Mouse (Mus musculus) gonadal fat pad, adult 2 months (tissue): ENCODE measurements around the gene Rbms3. TPM values are rescaled to one million over a fixed set of nuclear protein-coding genes. Genes with fewer than 3 reads are reported as not detected.

Experiments used
- DNase-seq: peaks from one replicate; pipeline ENCODE4 v3.0.0-alpha.2; 2012; ENCODE audit warnings: low read depth
- polyA plus RNA-seq: library from polyadenylated mRNA; depleted of rRNA; stranded (reverse); fragments of >200 nt; gene quantifications from 2 replicates; pipeline ENCODE4 v1.2.3, GENCODE M21; 2012

Gene Rbms3
- polyA plus RNA-seq, 1 experiment = 21.4 TPM

GRCm38 (mm10) chr9:117187116-117188034 is 442.3 kb downstream of the Rbms3 start:
- DNase-seq = no peak

- no peak for DNase-seq
Measured at GRCm38 (mm10) chr9:117180658-117181057, 449.1 kb downstream of the Rbms3 start.

- DNase-seq = no peak
Measured at GRCm38 (mm10) chr9:117178366-117178765, 451.3 kb downstream of the Rbms3 start.

GRCm38 (mm10) chr9:117172526-117172925 is 457.2 kb downstream of the Rbms3 start:
- DNase-seq = no peak

- no peak for DNase-seq
Measured at GRCm38 (mm10) chr9:117169196-117169595, 460.5 kb downstream of the Rbms3 start.

- DNase-seq = no peak
Measured at GRCm38 (mm10) chr9:117163143-117163542, 466.6 kb downstream of the Rbms3 start.

GRCm38 (mm10) chr9:117161150-117161549 is 468.6 kb downstream of the Rbms3 start:
- no peak for DNase-seq

- DNase-seq = no peak
Measured at GRCm38 (mm10) chr9:117156330-117156905, 473.3 kb downstream of the Rbms3 start.

- no peak for DNase-seq
Measured at GRCm38 (mm10) chr9:117154590-117154989, 475.1 kb downstream of the Rbms3 start.

GRCm38 (mm10) chr9:117153686-117154274 is 475.9 kb downstream of the Rbms3 start:
- DNase-seq = no peak

GRCm38 (mm10) chr9:117151951-117152350 is 477.8 kb downstream of the Rbms3 start:
- no peak for DNase-seq

- DNase-seq = no peak
Measured at GRCm38 (mm10) chr9:117144057-117144723, 485.5 kb downstream of the Rbms3 start.

- no peak for DNase-seq
Measured at GRCm38 (mm10) chr9:117139971-117140370, 489.7 kb downstream of the Rbms3 start.

GRCm38 (mm10) chr9:117136410-117136809 is 493.3 kb downstream of the Rbms3 start:
- no peak for DNase-seq

GRCm38 (mm10) chr9:117134043-117134442 is 495.7 kb downstream of the Rbms3 start:
- no peak for DNase-seq

GRCm38 (mm10) chr9:117126816-117127215 is 502.9 kb downstream of the Rbms3 start:
- DNase-seq = no peak

GRCm38 (mm10) chr9:117125844-117126243 is 503.9 kb downstream of the Rbms3 start:
- DNase-seq = no peak

- no peak for DNase-seq
Measured at GRCm38 (mm10) chr9:117121572-117121971, 508.1 kb downstream of the Rbms3 start.

- DNase-seq = no peak
Measured at GRCm38 (mm10) chr9:117117181-117117729, 512.5 kb downstream of the Rbms3 start.

GRCm38 (mm10) chr9:117115609-117116008 is 514.1 kb downstream of the Rbms3 start:
- no peak for DNase-seq

GRCm38 (mm10) chr9:117113592-117113991 is 516.1 kb downstream of the Rbms3 start:
- no peak for DNase-seq

- DNase-seq = no peak
Measured at GRCm38 (mm10) chr9:117107926-117108325, 521.8 kb downstream of the Rbms3 start.
